Mouse (Mus musculus) ES-Bruce4 (cell line): ENCODE data around the gene Gm15023. TPM values are rescaled to one million over a fixed set of nuclear protein-coding genes. Genes with fewer than 3 reads are reported as not detected.
A peak's percentile ranks its signal among the peaks of the same experiment; 100 is the strongest.
"Not testable (repeated sequence)": the region's sequence is repeated elsewhere in the genome, so short reads cannot be mapped to it uniquely, and the experiment has no call there.

ENCODE experiments used
- H3K27ac ChIP-seq: 2 replicates; pipeline ENCODE4 v1.5.1; 2012; ENCODE audit warnings: low read length, inconsistent platforms; ENCODE audit not compliant: insufficient read depth
- H3K27me3 ChIP-seq: 2 replicates; pipeline ENCODE4 v1.6.1; 2012; ENCODE audit warnings: mild to moderate bottlenecking, low read length, inconsistent platforms; ENCODE audit not compliant: control insufficient read depth, poor library complexity, insufficient read depth, severe bottlenecking
- H3K36me3 ChIP-seq: 2 replicates; pipeline ENCODE4 v1.6.1; 2012; ENCODE audit warnings: inconsistent platforms, mild to moderate bottlenecking, low read length, moderate library complexity; ENCODE audit not compliant: control insufficient read depth, poor library complexity, insufficient read depth, severe bottlenecking
- H3K4me1 ChIP-seq: one replicate; pipeline ENCODE4 v1.8.1; 2011; ENCODE audit warnings: low read length; ENCODE audit not compliant: control insufficient read depth, insufficient read depth
- H3K4me3 ChIP-seq: 2 replicates; pipeline ENCODE4 v1.5.1; 2011; ENCODE audit warnings: low read depth, mild to moderate bottlenecking, low read length
- H3K9ac ChIP-seq: 2 replicates; pipeline ENCODE4 v1.6.1; 2012; ENCODE audit warnings: low read depth, mild to moderate bottlenecking, inconsistent platforms; ENCODE audit not compliant: poor library complexity, severe bottlenecking
- H3K9me3 ChIP-seq: replicated peaks from 2 replicates; pipeline ENCODE4 v1.6.1; 2012; ENCODE audit warnings: mild to moderate bottlenecking, low read length, inconsistent platforms; ENCODE audit not compliant: control insufficient read depth, poor library complexity, insufficient read depth, severe bottlenecking
- CTCF ChIP-seq: IDR thresholded peaks from one replicate; pipeline ENCODE4 v1.8.1; 2011; ENCODE audit warnings: low read depth, low read length
- EP300 ChIP-seq: IDR thresholded peaks from 2 replicates; pipeline ENCODE4 v1.6.1; 2011; ENCODE audit warnings: low read depth, low read length; ENCODE audit not compliant: insufficient read depth
- POLR2A ChIP-seq: IDR thresholded peaks from one replicate; pipeline ENCODE4 v1.8.1; 2011; ENCODE audit warnings: low read length; ENCODE audit not compliant: insufficient read depth
- polyA plus RNA-seq: library from polyadenylated mRNA; stranded (reverse); fragments of >200 nt; gene quantifications from 2 replicates; pipeline ENCODE4 v1.2.4, GENCODE M21; 2011; ENCODE audit warnings: low read depth; ENCODE audit not compliant: missing spikeins, insufficient read depth, insufficient read length

The Gm15023 gene
- polyA plus RNA-seq = not detected in 2 replicates

GRCm38 (mm10) chrX:135177532-135177931, at the start of gene Gm15023:
Gene Gm15023 (minus strand): TSS chrX:135177632.
- H3K36me3 ChIP-seq, H3K9ac ChIP-seq, H3K4me3 ChIP-seq, H3K27ac ChIP-seq, H3K9me3 ChIP-seq, H3K27me3 ChIP-seq, H3K4me1 ChIP-seq: not testable (repeated sequence)

DNA sequence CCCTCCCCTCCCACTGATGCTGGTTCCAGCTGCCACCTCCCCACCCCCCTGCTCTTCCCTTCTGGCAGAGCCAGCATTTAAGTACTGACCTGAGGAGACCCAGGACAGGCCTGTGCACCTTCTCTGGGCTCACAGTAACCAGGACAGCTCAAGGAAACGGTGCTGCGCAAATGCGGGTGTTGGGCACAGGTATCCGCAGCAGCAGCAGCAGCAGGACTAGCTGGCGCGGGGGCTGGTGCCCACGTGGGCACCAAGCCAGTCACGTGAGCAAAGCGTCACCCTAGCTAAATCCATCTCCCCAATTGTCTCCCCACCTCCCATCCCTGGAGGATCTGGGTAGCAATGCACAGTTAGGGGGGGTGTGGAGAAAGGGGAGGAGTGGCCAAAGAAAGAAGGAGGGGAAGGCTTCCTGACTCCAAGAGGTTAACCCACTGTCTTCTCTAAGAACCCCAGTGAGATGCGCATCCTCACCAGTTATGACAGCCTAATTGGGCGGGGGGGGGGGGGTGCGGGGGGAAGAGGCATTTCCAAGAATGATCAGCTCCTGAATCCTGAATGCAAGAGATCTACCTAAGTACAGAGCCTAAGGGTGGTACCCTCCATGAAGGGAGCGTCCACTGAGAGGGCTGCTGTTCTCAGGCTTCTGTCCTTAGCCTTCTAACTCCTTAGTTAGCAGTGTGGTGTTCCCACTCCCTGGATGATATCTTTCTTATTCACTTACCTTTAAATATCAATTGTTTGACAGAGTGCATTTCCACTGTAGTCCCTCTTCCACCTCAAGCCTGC, 33.2 kb upstream of the Gm15023 start, which contains the start of gene Tceal6:
TSS of gene Tceal6 (minus strand) at position 252 of the 786 bp plus-strand sequence.
- no peak within 1 kb of the TSS for H3K27ac ChIP-seq
- H3K9me3 ChIP-seq = no peaks in the 10 kb centered on the region
- H3K4me3 ChIP-seq = peak within 1 kb of the TSS; percentile 29; the same call in 1 of the 2 replicates
- H3K4me1 ChIP-seq = peaks cover 2% of the 10 kb centered on the region
- H3K36me3 ChIP-seq = no peaks in the 10 kb centered on the region
- no peak within 1 kb of the TSS for H3K9ac ChIP-seq
- TF ChIP-seq EP300 = no peak
- no peak for TF ChIP-seq CTCF
- no peak for TF ChIP-seq POLR2A
- no peaks in the 10 kb centered on the region for H3K27me3 ChIP-seq

DNA sequence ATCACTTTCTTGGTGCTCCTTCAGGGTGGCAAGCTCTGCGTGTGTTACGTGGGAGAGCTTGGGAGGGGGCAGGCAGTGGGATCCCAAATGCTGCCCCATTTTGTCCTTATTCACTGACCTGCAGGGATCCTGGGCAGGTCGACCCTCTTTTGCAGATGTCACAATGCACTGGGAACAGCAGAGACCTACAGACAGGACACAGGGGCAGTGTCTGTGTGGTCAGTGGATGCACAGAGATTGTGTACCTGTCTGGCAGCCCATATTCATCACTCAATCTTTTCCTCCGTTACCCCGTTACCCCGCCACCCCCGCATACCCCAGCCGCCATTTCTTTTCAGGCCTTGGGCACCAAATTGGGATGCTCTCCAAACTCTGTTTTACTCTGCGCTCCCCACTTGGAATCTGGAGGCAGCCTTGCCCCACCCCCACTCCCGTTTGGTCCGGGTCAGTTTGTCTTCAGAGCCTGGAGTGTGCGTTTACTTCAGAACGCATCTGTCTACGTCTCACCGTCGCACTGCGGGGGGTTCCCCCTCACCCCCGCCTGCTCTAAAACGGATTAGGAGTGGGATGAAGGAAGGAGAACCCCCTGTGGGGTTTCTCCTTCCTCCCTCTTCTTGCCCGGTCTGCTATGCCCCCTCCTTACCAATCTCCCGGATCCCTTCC, 32.5 kb upstream of the Gm15023 start:
- not testable (repeated sequence) for H3K4me1 ChIP-seq, H3K9ac ChIP-seq, H3K27me3 ChIP-seq

GRCm38 (mm10) chrX:135189924-135190323, 12.5 kb upstream of the Gm15023 start:
- H3K27me3 ChIP-seq, H3K36me3 ChIP-seq, H3K9ac ChIP-seq, H3K27ac ChIP-seq, H3K9me3 ChIP-seq, H3K4me1 ChIP-seq, H3K4me3 ChIP-seq: not testable (repeated sequence)

More for the DNA sequence above, 32.5 kb upstream of the Gm15023 start:
- H3K9me3 ChIP-seq, H3K27ac ChIP-seq, H3K36me3 ChIP-seq: not testable (repeated sequence)
- H3K4me3 ChIP-seq = peak overlapping the region; percentile 29; the same call in 1 of the 2 replicates

GRCm38 (mm10) chrX:135188661-135189060, 11.2 kb upstream of the Gm15023 start:
- not testable (repeated sequence) for H3K27me3 ChIP-seq

More at GRCm38 (mm10) chrX:135188661-135189060, 11.2 kb upstream of the Gm15023 start:
- H3K4me3 ChIP-seq, H3K36me3 ChIP-seq, H3K27ac ChIP-seq, H3K4me1 ChIP-seq, H3K9me3 ChIP-seq, H3K9ac ChIP-seq: not testable (repeated sequence)

Other genes starting within 250 kb of the Gm15023 start
- 0.29 and 0.45 TPM in 2 replicates for gene Nxf2, start 212.9 kb downstream of the Gm15023 start, polyA plus RNA-seq
- gene Zmat1, start 168.4 kb downstream of the Gm15023 start, polyA plus RNA-seq = 1.0 and 1.6 TPM in 2 replicates
- gene Tceal6, start 33.1 kb upstream of the Gm15023 start, polyA plus RNA-seq = not detected in 2 replicates
- gene Pramel3, start 124.7 kb upstream of the Gm15023 start, polyA plus RNA-seq = not detected in 2 replicates
- not detected in 2 replicates for gene Gm5128, start 195.7 kb upstream of the Gm15023 start, polyA plus RNA-seq